Mouse (Mus musculus) small intestine, adult 2 months (tissue): Measurements from ENCODE around the gene Prcp.

Experiments used
- CTCF ChIP-seq: fragments of 200-500 bp; IDR thresholded peaks from 2 replicates; pipeline ENCODE4 v1.5.1; 2012; ENCODE audit warnings: low read depth, mild to moderate bottlenecking, control low read depth, inconsistent platforms, low read length, moderate library complexity, mixed read lengths; ENCODE audit not compliant: insufficient replicate concordance, insufficient read length; ENCODE audit errors: extremely low read depth
- POLR2A ChIP-seq: fragments of 200-500 bp; IDR thresholded peaks from 2 replicates; pipeline ENCODE4 v1.6.1; 2012; ENCODE audit warnings: low read depth, mild to moderate bottlenecking, control low read depth, inconsistent platforms, low read length, moderate library complexity

GRCm38 (mm10) chr7:92896036-92896435, 21.8 kb downstream of the Prcp start:
- TF ChIP-seq CTCF (no peak), POLR2A (no peak)
